Mouse (Mus musculus) retina, adult 2 months (tissue): ENCODE results near the gene Msl2.

Experiments
- DNase-seq: peaks from one replicate; pipeline ENCODE4 v3.0.0-alpha.2; 2012; ENCODE audit warnings: low read depth, low spot score

The Msl2 gene

GRCm38 (mm10) chr9:101074332-101075021 lies 576 bp downstream of the Msl2 start:
- peak; percentile 54 for DNase-seq

DNA sequence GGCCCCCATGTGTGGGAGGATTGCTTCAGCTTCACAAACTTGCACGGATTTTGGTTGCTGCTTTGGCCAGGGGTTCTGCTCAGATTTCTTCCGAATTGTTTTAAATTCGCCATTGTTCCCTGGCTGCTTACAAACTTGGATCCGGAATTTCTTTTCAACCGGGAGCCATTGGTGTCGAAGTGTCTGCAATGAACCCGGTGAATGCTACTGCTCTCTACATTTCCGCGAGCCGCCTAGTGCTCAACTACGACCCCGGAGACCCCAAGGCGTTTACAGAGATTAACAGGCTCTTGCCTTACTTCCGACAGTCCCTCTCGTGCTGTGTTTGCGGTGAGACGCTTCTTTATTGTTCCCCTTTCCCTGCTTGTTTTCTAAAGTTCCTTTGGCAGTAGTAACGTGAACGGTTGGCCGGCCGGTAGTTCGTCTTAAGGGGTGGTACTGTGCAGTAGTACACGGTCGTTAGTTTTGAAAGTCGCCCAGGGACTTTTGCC lies 1.2 kb downstream of the Msl2 start:
- no peak for DNase-seq

- no peak for DNase-seq
These were observed 1.8 kb downstream of the Msl2 start for GRCm38 (mm10) chr9:101075694-101076093.

- no peak for DNase-seq
These were observed 2.4 kb downstream of the Msl2 start for GRCm38 (mm10) chr9:101076095-101076875.

- no peak for DNase-seq
These were observed 3.6 kb downstream of the Msl2 start for GRCm38 (mm10) chr9:101077486-101077885.

DNA sequence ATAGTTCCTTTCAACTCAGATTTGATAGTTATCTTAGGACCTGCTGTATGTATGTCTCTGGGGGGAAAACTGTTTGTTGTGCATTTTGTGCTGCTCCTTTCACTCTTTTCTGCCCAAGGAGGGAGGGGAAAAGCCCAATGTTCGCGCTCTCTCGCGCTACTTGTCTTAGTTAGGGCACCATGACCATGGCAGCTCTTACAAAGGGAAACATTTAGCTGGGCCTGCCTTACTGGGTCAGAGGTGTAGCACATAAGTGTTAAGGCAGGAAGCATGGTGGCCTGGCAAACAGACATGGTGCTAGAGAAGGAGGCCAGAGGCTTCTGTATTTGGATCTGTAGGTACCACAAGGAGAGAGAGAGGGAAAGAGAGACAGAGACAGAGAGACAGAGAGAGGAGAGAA lies 4.7 kb downstream of the Msl2 start:
- DNase-seq, result no peak

- no peak for DNase-seq
These were observed 6.3 kb downstream of the Msl2 start for GRCm38 (mm10) chr9:101080046-101080685.

DNA sequence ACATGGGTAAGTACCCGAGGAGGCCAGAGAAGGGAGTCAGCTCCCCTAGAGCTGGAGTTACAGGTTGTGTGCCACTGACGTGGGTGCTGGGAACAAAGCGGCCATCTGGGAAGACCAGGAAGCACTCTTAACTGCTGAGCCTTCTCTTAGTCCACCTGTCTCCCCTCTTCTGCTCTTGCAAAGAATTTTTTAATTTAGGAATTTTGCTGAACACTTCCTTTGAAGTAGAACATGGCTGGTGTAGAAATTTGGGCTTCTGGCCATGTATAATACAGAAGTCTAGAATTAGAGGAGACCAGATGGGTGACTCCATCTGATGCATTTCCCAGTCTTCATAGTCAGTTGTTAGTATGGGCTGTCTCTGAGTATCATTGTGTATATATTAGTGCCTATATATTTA lies 9.8 kb downstream of the Msl2 start:
- DNase-seq, result no peak

- no peak for DNase-seq
These were observed 21.5 kb downstream of the Msl2 start for GRCm38 (mm10) chr9:101095425-101095824.

- no peak for DNase-seq
These were observed 22.6 kb downstream of the Msl2 start for GRCm38 (mm10) chr9:101096461-101096860.

DNA sequence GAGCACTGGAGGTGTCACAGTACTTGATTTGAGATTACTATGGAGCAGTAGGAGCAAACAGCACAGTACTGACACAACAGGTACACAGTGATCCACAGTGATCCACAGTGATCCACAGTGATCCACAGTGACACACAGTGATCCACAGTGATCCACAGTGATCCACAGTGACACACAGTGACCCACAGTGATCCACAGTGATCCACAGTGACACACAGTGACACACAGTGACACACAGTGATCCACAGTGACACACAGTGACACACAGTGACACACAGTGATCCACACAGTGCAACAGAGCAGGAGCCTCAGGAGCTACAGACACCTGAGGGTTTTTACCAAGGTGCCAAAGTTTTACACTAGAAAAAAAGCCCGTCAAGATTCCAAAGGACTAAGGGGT lies 23.6 kb downstream of the Msl2 start:
- no peak for DNase-seq

DNA sequence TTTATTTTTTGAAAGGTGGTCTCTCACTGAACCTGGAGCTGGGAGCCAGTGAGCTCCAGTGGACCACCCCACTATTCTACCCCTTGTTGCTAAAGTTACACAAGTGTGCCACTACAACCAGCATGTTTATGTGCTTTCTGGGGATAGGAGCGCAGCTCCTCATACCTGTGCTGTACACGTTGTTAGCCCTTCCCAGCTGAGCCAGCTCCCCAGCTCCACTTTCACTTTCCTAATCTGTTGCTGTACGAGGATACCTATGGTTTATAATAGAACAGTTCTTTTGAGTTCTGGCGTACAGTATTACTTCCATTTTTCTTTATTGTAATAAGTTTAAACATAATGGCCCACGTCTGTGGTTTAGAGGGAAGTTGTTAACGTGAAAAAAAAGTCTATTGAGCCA lies 25.5 kb downstream of the Msl2 start:
- DNase-seq, result no peak

GRCm38 (mm10) chr9:101100163-101100562 lies 26.3 kb downstream of the Msl2 start:
- DNase-seq, result no peak

- DNase-seq, result no peak
These were observed 27.6 kb downstream of the Msl2 start for GRCm38 (mm10) chr9:101101547-101101946.

- DNase-seq, result no peak
These were observed 28.4 kb downstream of the Msl2 start for GRCm38 (mm10) chr9:101102288-101102687.

- no peak for DNase-seq
These were observed 31.0 kb downstream of the Msl2 start for GRCm38 (mm10) chr9:101104931-101105330.

GRCm38 (mm10) chr9:101105735-101106134 lies 31.8 kb downstream of the Msl2 start:
- DNase-seq, result no peak

- no peak for DNase-seq
These were observed 33.5 kb downstream of the Msl2 start for GRCm38 (mm10) chr9:101107386-101107785.

DNA sequence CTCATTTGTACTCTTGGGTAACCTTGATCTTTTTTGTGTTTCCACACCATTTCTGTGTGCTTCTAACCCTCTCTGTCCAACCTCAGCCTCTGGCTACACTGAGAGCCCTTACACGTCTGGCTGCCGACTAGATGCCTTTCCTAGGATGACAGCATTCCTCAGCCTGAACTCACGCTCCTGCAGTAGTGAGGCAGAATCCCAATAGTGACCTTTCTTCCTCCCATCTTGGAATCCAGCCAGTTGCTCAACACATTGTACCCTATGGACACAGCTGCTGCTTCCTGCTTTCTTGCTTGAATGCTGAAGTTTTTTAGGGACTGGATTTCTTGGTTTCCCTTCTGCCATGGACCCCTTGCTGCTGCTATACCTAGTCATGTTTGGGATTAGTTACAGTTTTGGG lies 36.1 kb downstream of the Msl2 start:
- no peak for DNase-seq

DNA sequence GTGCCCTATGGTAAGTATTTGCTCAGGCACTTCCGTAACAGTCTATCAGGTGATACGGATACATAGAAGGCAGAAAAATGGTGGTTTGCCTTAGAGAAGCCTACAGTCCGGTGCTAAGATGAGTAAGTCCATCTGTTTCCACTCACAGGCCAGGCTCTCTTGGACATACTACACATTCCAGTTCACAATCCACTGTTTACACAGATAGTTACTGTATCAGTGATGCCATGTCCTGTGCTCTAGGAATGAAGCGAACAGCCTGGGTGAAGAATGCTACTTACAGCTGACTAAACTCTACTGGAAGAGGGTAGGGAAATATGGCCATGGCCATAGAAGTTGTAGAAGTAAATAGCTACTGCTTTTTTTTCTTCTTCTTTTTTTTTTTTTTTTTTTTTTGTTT lies 39.4 kb downstream of the Msl2 start:
- no peak for DNase-seq

GRCm38 (mm10) chr9:101114182-101114884 lies 40.4 kb downstream of the Msl2 start:
- DNase-seq, result no peak

GRCm38 (mm10) chr9:101143635-101144034 lies 69.7 kb downstream of the Msl2 start:
- no peak for DNase-seq
